Mouse (Mus musculus) bone marrow macrophage, adult 2 months (primary cell): ENCODE data around the gene Snx22.

ENCODE experiments used
- CTCF ChIP-seq: IDR thresholded peaks from 2 replicates; pipeline ENCODE4 v1.5.1; 2012; ENCODE audit warnings: low read depth, mild to moderate bottlenecking, low read length, moderate library complexity
- POLR2A ChIP-seq: IDR thresholded peaks from 2 replicates; pipeline ENCODE4 v1.6.1; 2012; ENCODE audit warnings: mild to moderate bottlenecking, low read depth, low read length, borderline replicate concordance

DNA sequence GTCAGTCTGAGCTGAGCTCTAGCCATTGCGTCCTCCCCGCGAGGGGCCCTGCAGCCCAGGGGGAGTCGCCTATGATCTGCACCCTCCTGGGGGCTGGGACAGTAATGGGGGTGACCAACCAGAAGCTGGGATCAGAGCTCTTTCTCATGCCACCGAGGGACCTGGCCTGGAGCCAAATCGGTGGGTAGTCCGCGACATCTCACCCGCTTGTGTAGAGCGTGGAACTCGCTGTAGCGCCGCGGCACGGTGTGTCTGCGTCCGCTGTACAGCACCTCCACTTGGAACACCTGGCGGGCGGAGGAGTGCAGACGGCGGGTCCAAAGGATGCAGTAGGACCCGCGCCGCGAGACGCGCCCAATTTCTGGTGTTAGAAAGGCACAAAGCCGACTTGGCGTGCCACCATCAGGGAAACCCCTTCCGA, 538 bp downstream of the Snx22 start:
- TF ChIP-seq POLR2A (no peak), CTCF (no peak)
